Mouse (Mus musculus): ENCODE data around the gene Olfr644. TPM values are rescaled to one million over a fixed set of nuclear protein-coding genes. Genes with fewer than 3 reads are reported as not detected.

The Olfr644 gene
- not detected in 2 replicates for total RNA-seq (2021)
- long read RNA-seq, experiment 1 = 0 reads
- long read RNA-seq, experiment 2 = 0 reads

DNA sequence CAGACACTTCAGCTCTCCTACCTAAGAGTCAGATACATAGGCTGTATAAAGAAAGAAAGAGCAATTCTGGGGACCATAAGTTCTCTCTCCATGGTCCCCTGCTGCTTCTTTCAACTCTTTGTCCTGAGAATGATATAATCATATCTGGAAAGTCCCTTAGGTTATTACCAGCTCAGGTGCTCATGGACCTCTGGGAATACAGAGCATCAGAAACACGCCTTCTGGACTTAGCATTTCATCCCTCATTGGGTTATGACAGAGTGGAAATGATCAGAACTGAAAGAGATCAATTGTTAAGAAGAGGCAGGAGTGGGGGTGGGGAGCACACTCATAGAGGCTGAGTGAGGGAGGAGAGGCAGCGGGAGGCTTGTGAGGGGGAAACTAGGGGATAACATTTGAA lies at the start of gene Olfr644:
Gene Olfr644, minus strand, starts transcription at position 101 of the 400 bp plus-strand sequence.
- no peak for DNase-seq

DNA sequence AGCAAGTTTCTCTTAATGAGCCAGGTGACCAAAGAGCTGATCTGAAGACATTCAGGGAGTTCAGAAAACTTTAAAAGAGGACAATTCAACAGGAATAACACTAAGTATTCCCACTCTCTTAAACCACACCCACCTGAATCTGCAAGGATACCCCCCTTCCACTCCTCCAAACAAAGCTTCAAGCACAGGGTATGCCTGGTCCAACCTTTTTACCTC lies 33.0 kb upstream of the Olfr644 start, which contains the start of gene Olfr646:
Gene Olfr646, plus strand, starts transcription at position 117 of the 216 bp plus-strand sequence.
- no peak for DNase-seq

DNA sequence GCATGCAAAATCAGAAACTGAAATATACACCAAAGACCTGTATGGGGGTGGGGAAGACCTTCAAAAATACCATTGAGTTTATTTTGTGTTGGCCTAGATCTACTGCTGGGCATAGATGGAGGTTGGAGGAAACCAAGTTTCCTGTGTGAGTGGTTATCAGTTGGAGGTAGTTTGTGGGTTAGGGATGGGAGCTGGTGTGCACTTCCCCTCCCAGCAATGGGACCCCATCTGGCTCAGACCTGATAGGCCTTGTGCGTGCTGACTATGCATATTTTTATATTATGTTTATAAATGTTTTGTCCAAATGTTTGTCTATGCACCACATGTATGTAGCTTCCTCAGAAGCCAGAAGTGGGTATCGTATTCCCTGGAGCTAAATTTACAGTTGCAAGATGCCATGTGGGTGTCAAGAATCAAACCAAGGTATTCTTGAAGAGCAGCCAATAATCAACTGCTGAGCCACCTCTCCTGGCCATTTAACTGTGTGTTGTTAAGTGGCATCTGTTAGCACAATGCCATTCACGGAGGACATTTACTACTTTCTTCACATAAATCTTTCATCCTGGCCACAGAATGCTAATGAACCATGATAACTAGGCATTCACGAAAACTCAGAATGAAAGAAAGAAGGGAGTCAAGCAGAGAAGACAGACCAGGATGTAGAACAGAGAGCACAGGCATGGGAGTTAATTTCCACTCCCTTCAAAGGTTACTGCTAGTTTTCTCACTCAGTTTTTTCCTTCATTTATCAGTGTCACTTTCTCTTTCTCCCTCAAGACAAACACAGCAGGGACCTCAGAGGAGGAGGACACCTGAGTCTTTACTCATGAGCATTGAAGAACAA lies 32.5 kb upstream of the Olfr644 start:
- DNase-seq = no peak

DNA sequence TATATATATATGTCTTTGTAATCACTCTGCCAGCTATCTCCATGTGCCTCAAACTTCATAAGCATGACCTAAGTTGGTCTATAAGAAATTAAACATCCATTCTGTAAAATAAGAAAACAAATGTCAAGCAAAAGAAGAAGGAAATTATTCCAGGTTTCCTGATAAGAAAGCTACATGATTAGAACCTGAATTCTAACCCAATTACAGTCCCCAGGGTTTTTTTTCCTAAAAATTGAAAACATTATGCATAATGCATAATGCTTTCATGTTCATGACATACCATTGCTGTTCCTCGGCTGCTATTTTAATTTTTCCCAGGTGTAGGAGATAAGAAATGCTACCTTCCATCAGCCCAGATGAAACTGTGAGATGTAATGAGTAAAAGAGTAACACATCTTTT lies 13.7 kb upstream of the Olfr644 start, which contains the start of gene Olfr645:
Gene Olfr645, minus strand, starts transcription at position 101 of the 400 bp plus-strand sequence.
- no peak for DNase-seq

DNA sequence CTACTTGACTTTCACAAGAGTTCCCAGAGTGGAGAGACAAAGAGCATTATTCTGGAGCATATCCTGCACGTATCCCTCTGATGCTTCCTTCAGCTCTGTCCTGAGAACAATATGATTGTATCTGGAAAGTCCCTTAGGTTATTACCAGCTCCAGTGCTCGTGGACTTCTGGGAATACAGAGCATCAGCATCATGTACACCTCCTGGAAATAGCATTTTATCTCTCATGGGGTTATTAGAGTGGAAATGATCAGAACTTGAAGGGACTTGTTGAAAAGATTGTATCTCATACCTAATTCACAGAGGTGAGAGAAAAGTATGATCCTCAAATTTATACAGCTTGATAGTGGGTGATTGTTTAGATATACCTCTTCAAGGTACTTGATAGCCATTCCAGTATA lies 10.3 kb downstream of the Olfr644 start, which contains the start of gene 4930516K23Rik:
Gene 4930516K23Rik, minus strand, starts transcription at position 101 of the 400 bp plus-strand sequence.
- DNase-seq = no peak

DNA sequence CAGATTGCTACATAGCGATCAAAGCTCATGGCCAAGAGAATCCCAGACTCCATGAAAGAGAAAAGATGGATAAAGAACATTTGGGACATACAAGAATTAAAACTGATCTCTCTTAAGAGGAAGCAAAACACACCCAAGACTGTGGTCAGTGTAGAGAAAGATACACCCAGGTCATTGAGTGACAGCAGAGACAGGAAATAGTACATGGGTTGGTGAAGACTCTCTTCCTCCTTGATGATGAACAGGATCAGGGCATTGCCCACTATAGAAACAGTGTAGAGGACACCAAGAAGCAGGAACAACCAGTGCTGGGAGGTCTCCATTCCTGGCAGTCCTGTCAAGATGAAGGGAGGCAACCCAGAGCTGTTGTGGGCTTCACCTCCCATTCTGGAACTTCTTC lies 12.5 kb downstream of the Olfr644 start:
- no peak for DNase-seq

DNA sequence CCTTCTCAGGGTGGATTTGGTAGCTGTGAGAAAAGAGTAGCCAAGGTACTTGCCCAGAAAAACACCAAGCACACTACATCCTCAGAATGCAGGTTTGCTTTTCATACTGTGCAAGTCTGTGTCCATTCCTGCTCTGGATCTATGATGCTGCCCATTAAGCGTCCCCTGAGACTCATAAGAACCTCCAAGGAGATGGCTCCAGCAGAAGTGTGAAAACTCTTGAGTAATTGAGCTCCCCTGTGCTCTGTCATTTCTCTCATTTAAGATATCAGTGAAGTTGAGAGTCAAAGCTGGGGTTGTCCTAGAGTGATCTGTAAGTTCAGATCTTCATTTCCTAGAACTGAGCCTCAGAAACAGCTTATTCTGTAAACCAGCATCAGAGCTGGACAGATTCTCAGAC lies 19.1 kb downstream of the Olfr644 start, which contains the start of gene Olfr642:
Gene Olfr642, minus strand, starts transcription at position 101 of the 400 bp plus-strand sequence.
- no peak for DNase-seq

DNA sequence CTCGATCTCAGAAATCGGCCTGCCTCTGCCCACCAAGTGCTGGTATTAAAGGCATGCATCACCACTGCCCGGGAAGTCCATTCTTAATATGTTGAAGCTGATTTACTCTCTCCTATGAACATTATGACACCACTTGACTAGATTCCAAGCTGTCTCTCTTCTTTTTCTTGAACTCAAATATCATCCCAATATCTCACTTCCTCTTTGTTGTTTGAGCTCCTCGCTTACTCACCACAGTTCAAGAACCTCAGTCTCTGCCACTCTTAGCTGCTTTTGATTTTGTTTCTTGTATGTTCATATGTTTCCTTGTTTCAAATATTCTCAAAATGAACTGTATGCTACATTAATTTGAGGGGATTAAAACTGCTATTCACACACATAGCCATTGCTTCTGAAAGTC lies 20.9 kb downstream of the Olfr644 start:
- DNase-seq = no peak

DNA sequence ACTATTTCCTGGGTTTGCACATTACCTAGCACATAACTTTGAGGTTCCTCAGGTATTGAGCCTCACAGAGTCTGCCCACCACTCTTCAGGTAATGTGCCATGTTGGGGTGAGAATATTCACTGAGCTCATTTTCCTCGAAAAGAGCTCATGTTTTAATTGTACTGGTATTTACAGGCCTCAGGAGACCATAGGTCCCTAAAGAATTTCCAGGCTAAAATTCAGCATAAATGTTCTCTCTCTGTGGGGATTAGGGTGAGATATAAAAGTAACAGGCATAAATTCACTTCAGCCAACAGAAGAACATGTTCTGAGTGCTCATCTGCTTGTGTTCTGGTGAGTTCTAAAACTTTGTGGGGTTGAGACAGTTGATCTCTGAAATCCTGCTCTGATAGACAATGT lies 36.5 kb downstream of the Olfr644 start, which contains the start of gene Olfr641:
Gene Olfr641, plus strand, starts transcription at position 301 of the 400 bp plus-strand sequence.
- DNase-seq = no peak

DNA sequence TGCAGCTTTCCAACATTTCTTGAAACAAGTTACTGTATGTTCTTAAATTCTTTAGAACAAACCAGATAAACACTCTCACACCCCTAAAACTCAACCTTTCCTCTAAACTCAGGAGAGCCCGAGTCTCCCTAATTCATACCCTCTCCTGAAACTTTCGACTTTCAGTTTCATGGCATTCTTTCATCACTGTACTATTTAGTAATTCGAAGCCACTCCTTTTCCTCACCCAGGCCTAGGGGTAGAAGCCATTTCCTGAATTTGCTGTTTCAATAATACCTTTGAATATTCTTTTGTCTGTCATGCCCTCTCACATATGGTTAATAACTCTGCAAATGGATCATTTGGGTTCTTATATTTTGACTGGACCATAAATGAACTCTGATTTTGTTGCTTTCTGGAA lies 44.7 kb downstream of the Olfr644 start:
- DNase-seq = no peak

DNA sequence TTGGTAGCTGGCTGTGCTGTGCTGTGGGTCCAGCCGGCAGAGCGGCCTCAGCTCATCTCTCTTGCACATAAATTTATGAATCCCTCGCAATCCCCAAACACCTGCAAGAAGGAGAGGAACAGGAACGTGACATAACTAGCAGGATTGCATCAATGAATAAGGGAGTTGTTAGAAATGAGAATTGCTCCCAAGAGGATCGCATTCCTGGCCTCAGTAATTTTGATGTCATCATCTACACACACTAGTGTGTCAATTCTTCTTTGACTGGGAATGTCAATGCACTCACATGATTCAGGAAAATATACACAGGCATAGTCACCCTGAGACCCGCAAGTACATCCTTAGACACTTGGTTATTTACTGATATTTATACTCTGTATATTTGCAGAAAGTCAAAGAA lies 46.2 kb downstream of the Olfr644 start, which contains the start of gene Olfr640:
Gene Olfr640, minus strand, starts transcription at position 101 of the 400 bp plus-strand sequence.
- no peak for DNase-seq

DNA sequence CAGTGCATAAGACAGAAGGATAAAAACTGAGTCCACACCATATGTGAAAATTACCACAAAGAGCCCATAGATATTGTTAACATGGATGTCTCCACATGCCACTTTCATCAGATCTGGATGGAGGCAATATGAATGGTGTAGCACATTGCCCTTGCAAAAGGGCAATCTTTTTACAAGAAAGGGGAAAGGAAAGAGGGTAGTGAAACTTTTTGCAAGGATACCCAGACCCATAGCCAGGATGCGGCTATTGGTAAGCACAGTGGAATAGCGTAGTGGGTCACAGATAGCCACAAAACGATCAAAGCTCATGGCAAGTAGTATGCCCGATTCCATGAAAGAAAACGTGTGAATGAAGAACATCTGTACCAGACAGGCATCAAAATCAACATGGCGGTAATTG lies 50.0 kb downstream of the Olfr644 start:
- DNase-seq = no peak

DNA sequence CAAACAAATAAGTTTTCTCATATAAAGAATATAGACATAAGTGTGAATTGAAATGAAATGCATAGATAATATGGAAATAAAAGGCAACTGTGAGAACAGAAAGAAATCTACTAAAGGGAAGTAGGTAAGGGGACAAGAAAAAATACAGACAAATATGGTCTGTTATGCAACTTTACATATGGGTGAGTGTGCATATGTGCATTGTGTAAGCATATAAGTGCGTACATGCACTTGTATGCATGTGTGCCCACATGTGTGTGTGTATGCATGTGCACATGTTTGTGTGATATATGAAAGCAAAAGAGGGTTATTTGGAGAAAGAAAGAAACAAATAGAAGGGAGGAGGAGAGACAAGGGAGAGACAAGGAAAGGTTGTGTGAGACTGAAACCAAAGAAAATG lies 52.7 kb downstream of the Olfr644 start:
- no peak for DNase-seq

DNA sequence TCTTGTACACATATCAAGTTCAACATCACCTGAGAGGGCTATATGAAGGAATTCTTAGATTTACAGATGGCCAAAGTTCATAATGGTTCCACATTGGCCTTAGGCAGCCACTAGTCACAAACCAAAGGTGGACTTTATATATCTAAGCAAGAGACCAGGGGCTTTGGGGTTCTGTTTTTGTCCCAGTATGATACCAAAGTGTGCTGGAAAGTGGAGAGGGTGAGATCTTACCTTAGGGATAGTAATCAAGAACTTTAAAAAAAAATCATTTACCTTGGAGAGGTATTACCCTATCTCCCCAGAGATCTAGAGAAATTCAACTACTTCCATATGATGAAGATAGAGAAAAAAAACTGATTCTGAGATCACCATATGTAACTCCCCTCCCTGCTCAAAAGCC lies 54.5 kb downstream of the Olfr644 start, which contains the start of gene Olfr639:
Gene Olfr639, minus strand, starts transcription at position 101 of the 400 bp plus-strand sequence.
- DNase-seq = no peak

Other genes with a start within 250 kb of the Olfr644 start
- gene Hbb-bs, start 243.8 kb downstream of the Olfr644 start, total RNA-seq (2021) = 8,688 and 11,965 TPM in 2 replicates
- gene Hbb-bh2, start 231.3 kb downstream of the Olfr644 start, total RNA-seq (2021) = not detected in 2 replicates
- not detected in 2 replicates for gene Hbb-bh1, start 228.7 kb downstream of the Olfr644 start, total RNA-seq (2021)
- gene Hbb-y, start 218.7 kb downstream of the Olfr644 start, total RNA-seq (2021) = not detected in 2 replicates
- gene Olfr66, start 185.6 kb downstream of the Olfr644 start, total RNA-seq (2021) = not detected in 2 replicates
- not detected in 2 replicates for gene Olfr64, start 177.4 kb downstream of the Olfr644 start, total RNA-seq (2021)
- not detected in 2 replicates for gene Olfr65, start 168.4 kb downstream of the Olfr644 start, total RNA-seq (2021)
- gene Olfr631, start 143.0 kb downstream of the Olfr644 start, total RNA-seq (2021) = not detected in 2 replicates
- not detected in 2 replicates for gene Olfr632, start 137.5 kb downstream of the Olfr644 start, total RNA-seq (2021)
- not detected in 2 replicates for gene Olfr633, start 127.4 kb downstream of the Olfr644 start, total RNA-seq (2021)
- not detected in 2 replicates for gene Olfr635, start 100.7 kb downstream of the Olfr644 start, total RNA-seq (2021)
- gene Olfr638, start 73.1 kb downstream of the Olfr644 start, total RNA-seq (2021) = not detected in 2 replicates
- gene Olfr639, start 54.6 kb downstream of the Olfr644 start, total RNA-seq (2021) = not detected in 2 replicates
- not detected in 2 replicates for gene Olfr640, start 46.3 kb downstream of the Olfr644 start, total RNA-seq (2021)
- not detected in 2 replicates for gene Olfr641, start 36.4 kb downstream of the Olfr644 start, total RNA-seq (2021)
- gene Olfr642, start 19.2 kb downstream of the Olfr644 start, total RNA-seq (2021) = not detected in 2 replicates
- not detected in 2 replicates for gene 4930516K23Rik, start 10.4 kb downstream of the Olfr644 start, total RNA-seq (2021)
- not detected in 2 replicates for gene Olfr645, start 13.6 kb upstream of the Olfr644 start, total RNA-seq (2021)
- gene Olfr646, start 33.0 kb upstream of the Olfr644 start, total RNA-seq (2021) = not detected in 2 replicates
- not detected in 2 replicates for gene Ubqln5, start 58.0 kb upstream of the Olfr644 start, total RNA-seq (2021)
- not detected in 2 replicates for gene Olfr643, start 65.5 kb upstream of the Olfr644 start, total RNA-seq (2021)
- gene Ubqln3, start 71.4 kb upstream of the Olfr644 start, total RNA-seq (2021) = not detected in 2 replicates
- gene Ubqlnl, start 78.7 kb upstream of the Olfr644 start, total RNA-seq (2021) = not detected in 2 replicates
- gene Olfm5, start 93.0 kb upstream of the Olfr644 start, total RNA-seq (2021) = not detected in 2 replicates
- not detected in 2 replicates for gene Olfr648, start 111.5 kb upstream of the Olfr644 start, total RNA-seq (2021)
- gene Olfr649, start 124.1 kb upstream of the Olfr644 start, total RNA-seq (2021) = not detected in 2 replicates
- 0.30 and 0.74 TPM in 2 replicates for gene Trim6, start 146.9 kb upstream of the Olfr644 start, total RNA-seq (2021)
- gene Trim34a, start 172.6 kb upstream of the Olfr644 start, total RNA-seq (2021) = 5.9 and 7.7 TPM in 2 replicates
- 3.0 and 6.9 TPM in 2 replicates for gene Trim5, start 216.2 kb upstream of the Olfr644 start, total RNA-seq (2021)
- gene Trim12a, start 243.6 kb upstream of the Olfr644 start, total RNA-seq (2021) = 8.1 and 17.0 TPM in 2 replicates